Mouse (Mus musculus) kidney, embryonic 14.5 days (tissue): ENCODE measurements around the gene Rnpepl1. TPM values are rescaled to one million over a fixed set of nuclear protein-coding genes. Genes with fewer than 3 reads are reported as not detected.

Experiments used
- ATAC-seq: fragments of 200-750 bp; cut with Nextera tagmentation; 2 replicates; pipeline ENCODE4 v1.8.0; 2017; ENCODE audit warnings: moderate number of reproducible peaks, mild to moderate bottlenecking, moderate TSS enrichment, moderate library complexity; ENCODE audit not compliant: low FRiP score, low TSS enrichment
- H3K27ac ChIP-seq: fragments of 300-500 bp; sonication (generic); 2 replicates; pipeline ENCODE4 v1.5.1; 2014; ENCODE audit warnings: low read depth, mild to moderate bottlenecking, low read length, moderate library complexity, mixed read lengths
- H3K27me3 ChIP-seq: fragments of 300-500 bp; sonication (generic); 2 replicates; pipeline ENCODE4 v1.6.1; 2014; ENCODE audit warnings: mild to moderate bottlenecking, low read length; ENCODE audit not compliant: control insufficient read depth, insufficient read depth
- H3K36me3 ChIP-seq: fragments of 300-500 bp; sonication (generic); 2 replicates; pipeline ENCODE4 v1.6.1; 2014; ENCODE audit warnings: low read length, mixed read lengths; ENCODE audit not compliant: control insufficient read depth, insufficient read depth
- H3K4me1 ChIP-seq: fragments of 300-500 bp; sonication (generic); 2 replicates; pipeline ENCODE4 v1.6.1; 2014; ENCODE audit warnings: low read length, mixed read lengths; ENCODE audit not compliant: control insufficient read depth, insufficient read depth
- H3K4me2 ChIP-seq: fragments of 300-500 bp; sonication (generic); replicated peaks from 2 replicates; pipeline ENCODE4 v1.6.1; 2014; ENCODE audit warnings: low read depth, mild to moderate bottlenecking, low read length
- H3K4me3 ChIP-seq: fragments of 300-500 bp; sonication (generic); 2 replicates; pipeline ENCODE4 v1.5.1; 2014; ENCODE audit warnings: mild to moderate bottlenecking, low read length
- H3K9ac ChIP-seq: fragments of 300-500 bp; sonication (generic); 2 replicates; pipeline ENCODE4 v1.6.1; 2014; ENCODE audit warnings: low read depth, mild to moderate bottlenecking, low read length, moderate library complexity
- H3K9me3 ChIP-seq: fragments of 300-500 bp; sonication (generic); 2 replicates; pipeline ENCODE4 v1.6.1; 2016; ENCODE audit warnings: low read length; ENCODE audit not compliant: control insufficient read depth
- WGBS: fragments of 180-500 bp; shearing (Covaris S2); extraction: QIAGEN DNeasy Blood & Tissue Kit; methylation state at CpG from one replicate; pipeline ENCODE4 v1.1.7; 2014; 5-methylcytosine and 5-hydroxymethylcytosine counted together
- polyA plus RNA-seq: library from polyadenylated mRNA; unstranded; fragments of >200 nt; fragmentation: Nextera tagmentation; extraction: Ambion mirVana; gene quantifications from 2 replicates; pipeline ENCODE4 v1.2.1, GENCODE M21; 2014

Gene Rnpepl1
- polyA plus RNA-seq, 1 experiment from 2014 or later: 36.3 TPM

DNA sequence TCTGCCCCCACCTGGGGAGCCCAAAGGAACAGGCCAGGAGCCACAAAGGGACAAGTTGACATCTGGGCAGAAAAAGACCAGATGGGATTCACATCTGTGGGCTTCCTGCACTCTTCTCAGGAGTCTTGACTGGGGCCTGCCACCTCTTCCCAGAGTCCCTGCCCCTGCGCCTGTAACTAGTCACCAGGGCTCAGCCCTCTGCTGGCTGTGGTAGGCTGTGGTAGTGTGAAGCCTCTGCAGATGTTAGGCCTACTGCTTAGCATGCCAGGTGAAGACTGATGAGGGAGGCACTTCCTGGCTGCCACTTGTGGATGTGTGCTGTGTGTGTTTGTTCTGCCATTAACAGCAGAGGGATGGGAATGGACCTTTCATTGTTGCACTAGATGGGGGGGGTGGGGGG lies 1.7 kb downstream of the Rnpepl1 start:
- Histone ChIP-seq H3K9me3 (no peaks in the 10 kb centered on the region), H3K27ac (no peak overlapping the region), H3K27me3 (no peaks in the 10 kb centered on the region), H3K4me2 (peak overlapping the region; percentile 63; the same call in 1 of the 2 replicates), H3K9ac (peak overlapping the region; percentile 92; the same call in 1 of the 2 replicates), H3K4me3 (peak overlapping the region; percentile 59; the same call in 1 of the 2 replicates), H3K36me3 (peaks cover 32% of the 10 kb centered on the region), H3K4me1 (peaks cover 22% of the 10 kb centered on the region; the same call in 1 of the 2 replicates)
- WGBS: 44% methylated on average over 1 of the region's 1 CpGs
- ATAC-seq: no peak

DNA sequence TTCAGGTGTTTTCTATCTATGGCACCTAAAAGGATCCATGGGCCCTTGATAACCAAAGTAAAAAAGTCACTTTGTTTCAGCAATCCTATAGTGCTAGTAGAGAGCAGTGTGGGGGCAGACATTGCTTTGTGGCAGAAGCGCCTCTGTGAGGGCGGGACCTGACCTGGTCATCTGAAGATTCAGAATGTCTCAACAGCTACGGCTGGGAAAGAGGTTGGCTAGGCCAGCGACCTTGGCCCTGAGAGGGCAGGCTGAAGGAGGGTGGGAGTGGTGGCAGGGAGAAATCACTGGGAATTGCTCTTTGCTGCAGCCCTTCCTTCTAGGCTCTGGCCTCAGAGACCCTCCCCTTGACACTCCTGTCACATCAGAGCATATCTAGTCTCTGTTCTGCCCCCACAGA lies 3.7 kb downstream of the Rnpepl1 start:
- Histone ChIP-seq H3K4me2 (no peak overlapping the region), H3K4me1 (peaks cover 16% of the 10 kb centered on the region; the same call in 1 of the 2 replicates), H3K9me3 (no peaks in the 10 kb centered on the region), H3K36me3 (peaks cover 51% of the 10 kb centered on the region), H3K4me3 (no peak overlapping the region), H3K27me3 (no peaks in the 10 kb centered on the region), H3K9ac (no peak overlapping the region), H3K27ac (no peak overlapping the region)
- ATAC-seq: no peak
- WGBS: 76% methylated on average over 4 of the region's 4 CpGs

DNA sequence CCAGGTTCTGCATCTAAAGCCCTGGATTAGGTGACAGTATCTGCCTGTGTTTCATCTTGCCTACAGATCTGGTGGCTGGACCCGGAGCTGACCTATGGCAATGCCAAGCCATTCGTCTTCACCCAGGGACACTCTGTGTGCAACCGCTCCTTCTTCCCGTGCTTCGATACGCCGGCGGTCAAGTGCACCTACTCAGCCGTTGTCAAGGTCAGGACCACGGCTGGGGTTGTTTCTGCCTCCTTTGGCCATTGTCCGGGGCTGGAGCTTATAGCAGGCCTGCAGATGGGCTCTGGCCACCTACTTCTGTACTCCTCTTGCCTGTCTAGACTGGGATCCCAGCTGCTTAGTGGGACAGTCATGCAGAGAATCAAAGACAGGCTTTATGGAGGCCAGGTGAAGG lies 4.4 kb downstream of the Rnpepl1 start:
- Histone ChIP-seq H3K4me1 (peaks cover 11% of the 10 kb centered on the region; the same call in 1 of the 2 replicates), H3K4me2 (no peak overlapping the region), H3K4me3 (no peak overlapping the region), H3K27me3 (no peaks in the 10 kb centered on the region), H3K36me3 (peaks cover 58% of the 10 kb centered on the region), H3K27ac (no peak overlapping the region), H3K9ac (no peak overlapping the region), H3K9me3 (no peaks in the 10 kb centered on the region)
- 90% methylated on average over 11 of the region's 11 CpGs for whole genome bisulfite sequencing
- no peak for ATAC-seq

DNA sequence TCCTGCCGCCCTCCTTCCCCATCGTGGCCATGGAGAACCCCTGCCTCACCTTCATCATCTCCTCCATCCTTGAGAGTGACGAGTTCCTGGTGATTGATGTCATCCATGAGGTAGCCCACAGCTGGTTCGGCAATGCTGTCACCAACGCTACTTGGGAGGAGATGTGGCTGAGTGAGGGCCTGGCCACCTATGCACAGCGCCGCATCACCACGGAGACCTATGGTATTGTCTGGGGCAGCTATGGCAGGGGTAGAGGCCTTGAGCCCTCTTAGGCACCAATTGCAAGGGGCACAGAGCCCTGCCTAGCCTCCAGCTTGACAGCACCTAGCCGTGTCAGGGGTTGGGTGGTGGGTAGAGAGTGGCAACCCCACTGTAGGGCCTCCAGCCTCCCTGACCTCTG lies 6.1 kb downstream of the Rnpepl1 start:
- Histone ChIP-seq H3K4me3 (no peak overlapping the region), H3K4me2 (no peak overlapping the region), H3K27me3 (no peaks in the 10 kb centered on the region), H3K27ac (no peak overlapping the region), H3K36me3 (peaks cover 63% of the 10 kb centered on the region), H3K9me3 (no peaks in the 10 kb centered on the region), H3K4me1 (peaks cover 7% of the 10 kb centered on the region; the same call in 1 of the 2 replicates), H3K9ac (no peak overlapping the region)
- no peak for ATAC-seq
- 94% methylated on average over 9 of the region's 9 CpGs for WGBS

DNA sequence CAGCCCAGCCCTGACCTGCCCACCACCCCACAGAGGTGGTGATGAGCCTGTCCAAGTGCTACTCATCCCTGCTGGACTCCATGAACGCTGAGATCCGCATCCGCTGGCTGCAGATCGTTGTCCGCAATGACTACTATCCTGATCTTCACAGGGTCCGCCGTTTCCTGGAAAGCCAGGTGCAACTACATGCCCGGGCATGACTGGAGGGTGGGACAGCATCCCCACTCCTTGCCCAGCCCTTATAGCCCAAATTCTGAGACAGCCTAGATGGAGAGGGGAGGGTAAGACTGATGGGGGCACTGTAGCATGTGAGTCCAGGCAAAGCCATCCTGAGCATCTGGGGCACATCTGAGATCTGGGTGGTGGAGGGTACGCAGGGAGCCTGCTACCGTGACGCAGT lies 8.6 kb downstream of the Rnpepl1 start:
- no peaks in the 10 kb centered on the region for H3K9me3 ChIP-seq

DNA sequence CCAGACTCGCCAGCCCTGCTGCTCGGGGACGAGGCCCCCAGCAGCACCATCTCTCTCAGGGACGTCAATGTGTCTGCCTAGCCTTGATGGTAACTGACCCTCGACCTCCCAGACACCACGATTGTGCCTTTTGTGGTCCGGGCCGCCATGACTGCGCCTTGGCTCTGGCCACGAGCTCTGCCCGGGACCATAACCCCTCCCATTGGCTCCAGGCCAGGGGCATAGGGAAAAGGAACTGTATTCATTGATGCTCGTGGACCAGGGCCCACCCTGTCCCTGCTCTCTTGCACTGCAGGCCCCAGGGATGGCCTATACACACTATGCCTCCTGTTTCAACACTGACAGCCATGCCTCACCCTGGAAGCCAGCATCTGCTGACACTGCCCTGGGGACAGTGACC lies 9.2 kb downstream of the Rnpepl1 start:
- Histone ChIP-seq H3K9ac (no peak overlapping the region), H3K4me3 (no peak overlapping the region), H3K9me3 (no peaks in the 10 kb centered on the region), H3K27ac (no peak overlapping the region), H3K4me1 (no peaks in the 10 kb centered on the region), H3K36me3 (peaks cover 55% of the 10 kb centered on the region), H3K4me2 (no peak overlapping the region), H3K27me3 (no peaks in the 10 kb centered on the region)
- no peak for ATAC-seq
- 90% methylated on average over 12 of the region's 12 CpGs for WGBS

More for the DNA sequence above, 8.6 kb downstream of the Rnpepl1 start:
- WGBS: 95% methylated on average over 11 of the region's 11 CpGs
- ATAC-seq: no peak
- H3K4me2 ChIP-seq: no peak overlapping the region
- no peaks in the 10 kb centered on the region for H3K27me3 ChIP-seq
- no peak overlapping the region for H3K9ac ChIP-seq
- peaks cover 59% of the 10 kb centered on the region for H3K36me3 ChIP-seq
- no peak overlapping the region for H3K27ac ChIP-seq
- no peaks in the 10 kb centered on the region for H3K4me1 ChIP-seq
- H3K4me3 ChIP-seq: no peak overlapping the region

DNA sequence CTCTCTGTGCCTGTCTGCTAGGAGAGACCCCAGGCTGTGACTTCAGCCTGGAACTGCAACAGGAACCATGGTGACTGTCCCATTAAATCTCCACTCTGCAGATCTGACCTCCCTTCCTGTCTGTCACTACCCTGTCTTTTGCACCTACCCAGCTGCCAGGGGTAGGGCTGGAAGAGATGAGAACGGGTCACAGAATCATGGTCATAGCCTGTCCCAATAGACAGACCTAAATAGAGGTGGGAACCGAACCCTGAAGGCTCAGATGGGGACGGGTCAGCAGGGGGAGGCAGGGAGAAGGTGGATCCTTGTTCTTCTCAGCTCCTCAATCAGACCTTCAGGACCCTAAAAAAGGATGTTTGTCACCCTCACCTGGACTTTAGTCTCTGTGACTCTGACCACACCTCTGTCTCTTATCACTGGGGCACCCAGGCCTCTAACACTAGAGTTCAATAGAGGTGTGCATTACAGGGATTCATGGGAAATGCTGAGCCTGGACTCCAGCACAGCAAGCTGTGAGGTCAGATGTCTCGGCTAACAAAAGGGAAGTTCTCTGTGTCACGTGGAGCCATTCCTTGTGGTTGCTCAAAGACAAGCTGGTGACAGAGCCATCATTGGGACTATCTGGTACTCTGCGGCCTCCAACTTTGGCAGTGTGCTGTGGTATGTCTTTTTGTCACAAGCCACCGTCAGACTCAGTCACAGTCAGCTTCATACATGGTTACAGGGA lies 10.1 kb downstream of the Rnpepl1 start:
- peaks cover 48% of the 10 kb centered on the region for H3K36me3 ChIP-seq
- no peak overlapping the region for H3K27ac ChIP-seq
- H3K9me3 ChIP-seq: no peaks in the 10 kb centered on the region
- no peaks in the 10 kb centered on the region for H3K4me1 ChIP-seq
- no peak overlapping the region for H3K4me3 ChIP-seq
- H3K9ac ChIP-seq: no peak overlapping the region
- 85% methylated on average over 7 of the region's 7 CpGs for WGBS
- no peak overlapping the region for H3K4me2 ChIP-seq
- no peaks in the 10 kb centered on the region for H3K27me3 ChIP-seq
- ATAC-seq: no peak

DNA sequence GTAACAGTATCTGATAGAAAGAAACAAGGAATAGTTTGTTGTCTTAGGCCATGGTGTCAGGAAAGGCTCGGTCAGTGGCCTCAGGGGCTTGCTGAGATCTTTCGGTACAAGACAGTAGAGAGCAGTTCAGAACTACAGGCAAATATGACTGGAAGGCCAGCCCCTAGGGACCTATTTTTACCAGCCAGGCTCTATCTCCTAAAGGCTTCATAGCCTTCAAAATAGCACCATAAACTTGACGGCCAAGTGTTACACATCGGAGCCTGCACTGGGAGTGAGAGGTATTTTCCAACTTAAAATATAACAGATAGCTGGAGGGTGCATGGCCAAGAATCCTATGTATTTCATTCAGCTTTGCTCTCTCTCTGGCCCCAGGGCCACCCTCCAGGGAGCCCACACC lies 10.9 kb downstream of the Rnpepl1 start:
- no peak for ATAC-seq
- H3K36me3 ChIP-seq: peaks cover 39% of the 10 kb centered on the region
- H3K4me1 ChIP-seq: no peaks in the 10 kb centered on the region
- no peaks in the 10 kb centered on the region for H3K9me3 ChIP-seq
- WGBS: 85% methylated on average over 4 of the region's 4 CpGs
- H3K9ac ChIP-seq: no peak overlapping the region
- H3K4me2 ChIP-seq: no peak overlapping the region
- no peak overlapping the region for H3K4me3 ChIP-seq
- H3K27me3 ChIP-seq: no peaks in the 10 kb centered on the region
- no peak overlapping the region for H3K27ac ChIP-seq

DNA sequence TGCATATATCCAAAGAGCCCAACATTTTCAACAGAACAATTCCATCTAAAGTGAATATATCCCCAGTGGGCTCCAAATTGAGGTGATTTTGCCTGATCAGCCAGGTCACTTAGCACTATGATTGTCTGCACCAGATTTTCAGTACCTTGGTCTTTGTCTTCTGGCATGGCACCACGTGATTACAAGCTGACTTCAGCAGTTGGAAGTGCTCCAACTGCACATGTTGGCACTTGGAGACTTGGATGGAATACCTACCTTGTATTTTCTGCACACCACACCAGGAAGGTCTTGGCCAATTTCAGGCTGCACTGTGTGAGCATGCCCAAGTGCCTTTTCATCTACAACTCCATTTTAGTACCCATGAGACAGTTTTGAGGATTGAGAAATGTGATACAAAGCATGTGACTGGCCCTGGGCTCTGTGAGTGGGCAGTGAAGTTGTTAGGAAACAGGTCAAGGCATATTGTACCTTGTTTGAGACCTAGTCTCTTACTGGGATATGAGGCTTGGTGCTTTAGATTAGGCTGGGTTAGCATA lies 19.7 kb downstream of the Rnpepl1 start:
- Histone ChIP-seq H3K27me3 (no peaks in the 10 kb centered on the region), H3K36me3 (no peaks in the 10 kb centered on the region), H3K4me2 (no peak overlapping the region), H3K9me3 (peaks cover 6% of the 10 kb centered on the region), H3K4me3 (no peak overlapping the region), H3K4me1 (peaks cover 8% of the 10 kb centered on the region), H3K9ac (no peak overlapping the region), H3K27ac (no peak overlapping the region)
- 23% methylated on average over 1 of the region's 1 CpGs for WGBS
- no peak for ATAC-seq
